9 mouse cellular contexts compared by ENCODE assay signal in genomic region chr13:53285261-53285755, GRCm38 (mm10). TPM values are rescaled to one million over a fixed set of nuclear protein-coding genes. Genes with fewer than 3 reads are reported as not detected.
DNase-seq lines count a peak whose midpoint lies in the region; ATAC-seq and TF ChIP-seq lines count a peak whose summit lies in the region.
"Had no signal": no experiment of that assay in that cellular context is flagged by ENCODE, and none has a peak within 500 bp of the region (broad histone marks: within the 10 kb centered on the region; RNA-seq: fewer than 3 reads in every experiment).

No protein-coding gene starts in this region.

- no peak for DNase-seq in testis, postnatal 14 days (ENCODE audit: low spot score)
- no peak for DNase-seq in embryonic facial prominence, embryonic 14.5 days (ENCODE audit: low spot score)
- DNase-seq in heart, postnatal 4 days, result peak; percentile 62
- no peak for DNase-seq in liver, embryonic 14.5 days (ENCODE audit: low read depth in 3 of 3, low spot score in 3 of 3)
- no peak for DNase-seq in cerebellum, postnatal 36 days
- no peak for DNase-seq in cerebellum, adult 8-10 months

- peak; percentile 48 for ATAC-seq in embryonic facial prominence, embryonic 14.5 days (ENCODE audit: low read depth)
- ATAC-seq in liver, embryonic 14.5 days (ENCODE audit: insufficient read depth), result no peak
- ATAC-seq in stomach, embryonic 14.5 days (ENCODE audit: insufficient number of reproducible peaks, insufficient read depth, low FRiP score, low read depth), result peak; percentile 11; the same call in 1 of the 2 replicates

- TF ChIP-seq POLR2A in testis, adult 2 months (IDR thresholded peaks at IDR 0.05; ENCODE audit: control insufficient read depth, low read depth, low read length), result no peak

- H3K27ac ChIP-seq in testis, adult 2 months (ENCODE audit: control insufficient read depth, insufficient read depth, low read depth, low read length), result no peak overlapping the region
- H3K27ac ChIP-seq in embryonic facial prominence, embryonic 14.5 days (replicated peaks; ENCODE audit: low read depth, low read length), result peak overlapping the region; percentile 83
- H3K27ac ChIP-seq in liver, embryonic 14.5 days, result no peak overlapping the region
- H3K27ac ChIP-seq in stomach, embryonic 14.5 days (ENCODE audit: low read length), result peak overlapping the region; percentile 84

- H3K4me3 ChIP-seq in testis, adult 2 months (ENCODE audit: control insufficient read depth, low read depth, low read length), result peak overlapping the region; percentile 78
- H3K4me3 ChIP-seq in embryonic facial prominence, embryonic 14.5 days (ENCODE audit: low read depth, low read length), result peak overlapping the region; percentile 72
- H3K4me3 ChIP-seq in liver, embryonic 14.5 days (ENCODE audit: insufficient read depth in 1 of 2, low read depth in 2 of 2, low read length in 2 of 2), result peak overlapping the region; percentile 6 to 42; a peak in 3 of 4 replicates
- peak overlapping the region; percentile 82 for H3K4me3 ChIP-seq in stomach, embryonic 14.5 days (ENCODE audit: low read depth, low read length)
- H3K4me3 ChIP-seq: megakaryocyte, embryonic 14.5 days had no signal

- no peak for TF ChIP-seq EP300 in liver, embryonic 14.5 days (IDR thresholded peaks at IDR 0.05; ENCODE audit: low read depth)

- H3K9me3 ChIP-seq in embryonic facial prominence, embryonic 14.5 days (ENCODE audit: control insufficient read depth, low read length), result 0 out of 2 replicates have a peak, but pooled peaks cover 3% of the 10 kb centered on the region
- no peaks in the 10 kb centered on the region for H3K9me3 ChIP-seq in liver, embryonic 14.5 days (ENCODE audit: control insufficient read depth, low read length)
- no peaks in the 10 kb centered on the region for H3K9me3 ChIP-seq in stomach, embryonic 14.5 days (ENCODE audit: control insufficient read depth, low read depth, low read length)

- H3K36me3 ChIP-seq in testis, adult 2 months (ENCODE audit: control insufficient read depth, insufficient read depth, low read length), result no peaks in the 10 kb centered on the region
- H3K36me3 ChIP-seq in embryonic facial prominence, embryonic 14.5 days (ENCODE audit: control insufficient read depth, insufficient read depth, low read length), result no peaks in the 10 kb centered on the region
- no peaks in the 10 kb centered on the region for H3K36me3 ChIP-seq in liver, embryonic 14.5 days (replicated peaks; ENCODE audit: control insufficient read depth, insufficient read depth, low read depth)
- H3K36me3 ChIP-seq in stomach, embryonic 14.5 days (ENCODE audit: control insufficient read depth, insufficient read depth, low read length), result no peaks in the 10 kb centered on the region

- WGBS in embryonic facial prominence, embryonic 14.5 days, result 2% methylated on average over 28 of the region's 35 CpGs
- WGBS in liver, embryonic 14.5 days (ENCODE audit: insufficient replicate concordance), result 1% methylated on average over 35 of the region's 35 CpGs
- WGBS in stomach, embryonic 14.5 days, result 1% methylated on average over 35 of the region's 35 CpGs

- H3K9ac ChIP-seq in embryonic facial prominence, embryonic 14.5 days (ENCODE audit: low read depth, low read length), result peak overlapping the region; percentile 90
- H3K9ac ChIP-seq in liver, embryonic 14.5 days (replicated peaks), result no peak overlapping the region
- peak overlapping the region; percentile 82 for H3K9ac ChIP-seq in stomach, embryonic 14.5 days (replicated peaks; ENCODE audit: low read depth, low read length)

- peak overlapping the region; percentile 68 for H3K4me2 ChIP-seq in embryonic facial prominence, embryonic 14.5 days (ENCODE audit: low read depth, low read length)
- peak overlapping the region; percentile 28; the same call in 1 of the 2 replicates for H3K4me2 ChIP-seq in liver, embryonic 14.5 days (ENCODE audit: low read depth)
- peak overlapping the region; percentile 74 for H3K4me2 ChIP-seq in stomach, embryonic 14.5 days (replicated peaks; ENCODE audit: low read depth, low read length)

- TF ChIP-seq CTCF in testis, adult 2 months (IDR thresholded peaks at IDR 0.05; ENCODE audit: control insufficient read depth, insufficient read depth, insufficient replicate concordance, low read depth, low read length), result no peak
- no peak for TF ChIP-seq CTCF in liver, embryonic 14.5 days (IDR thresholded peaks at IDR 0.05; ENCODE audit: low read depth)

- H3K27me3 ChIP-seq in testis, adult 2 months (ENCODE audit: control insufficient read depth, insufficient read depth, low read length), result no peaks in the 10 kb centered on the region
- H3K27me3 ChIP-seq in embryonic facial prominence, embryonic 14.5 days (replicated peaks; ENCODE audit: control insufficient read depth, insufficient read depth, low read length), result no peaks in the 10 kb centered on the region
- H3K27me3 ChIP-seq in liver, embryonic 14.5 days (ENCODE audit: control insufficient read depth, insufficient read depth, low read length), result peaks cover 30% of the 10 kb centered on the region
- no peaks in the 10 kb centered on the region for H3K27me3 ChIP-seq in stomach, embryonic 14.5 days (ENCODE audit: control insufficient read depth, insufficient read depth, low read length)

- H3K4me1 ChIP-seq in testis, adult 2 months (ENCODE audit: control insufficient read depth, insufficient read depth, low read length), result peaks cover 16% of the 10 kb centered on the region
- peaks cover 26% of the 10 kb centered on the region for H3K4me1 ChIP-seq in embryonic facial prominence, embryonic 14.5 days (ENCODE audit: control insufficient read depth, insufficient read depth, low read length)
- no peaks in the 10 kb centered on the region for H3K4me1 ChIP-seq in liver, embryonic 14.5 days (replicated peaks; ENCODE audit: control insufficient read depth in 2 of 2, insufficient read depth in 2 of 2, low read length in 1 of 2)
- H3K4me1 ChIP-seq in stomach, embryonic 14.5 days (ENCODE audit: control insufficient read depth, insufficient read depth, low read length), result peaks cover 34% of the 10 kb centered on the region

RNA-seq across cellular contexts. Expression of gene Ror2, which starts 0.6 kb away (rescaled TPM):
- 2.0 and 2.6 TPM in 2 replicates for polyA plus RNA-seq in testis, adult 2 months (2012; rRNA removed)
- 16.4 and 17.1 TPM in 2 replicates for polyA plus RNA-seq in embryonic facial prominence, embryonic 14.5 days (2014; fragmentation: Nextera tagmentation; extraction: Ambion mirVana)
- 10 to 100 TPM; 13.2 to 14.6 TPM for total RNA-seq in heart, postnatal 4 days (2021)
- 0.17 and 0.19 TPM in 2 replicates for polyA plus RNA-seq in liver, embryonic 14.5 days (2012; rRNA removed)
- 0.03 and 0.27 TPM in 2 replicates for polyA plus RNA-seq in liver, embryonic 14.5 days (2014; fragmentation: Nextera tagmentation; extraction: Ambion mirVana)
- polyA plus RNA-seq in stomach, embryonic 14.5 days (2014; fragmentation: Nextera tagmentation; extraction: Ambion mirVana), result 13.9 and 14.0 TPM in 2 replicates

Comparison
In these comparisons a context has a peak if more than half of its experiments do, and no peak if none do; other contexts are left out.
1. H3K27ac ChIP-seq: peak in embryonic facial prominence, embryonic 14.5 days (single experiment) and stomach, embryonic 14.5 days (single experiment); none in testis, adult 2 months (single experiment) and liver, embryonic 14.5 days (single experiment).
2. H3K4me3 ChIP-seq: peak in every context shown above with its lines; median percentile 82 in stomach, embryonic 14.5 days; 78 in testis, adult 2 months; 72 in embryonic facial prominence, embryonic 14.5 days; 24 in liver, embryonic 14.5 days.
3. Peak in every context shown above with its lines, with median percentiles within 50 percentile points of each other: H3K4me2 ChIP-seq.